Mouse (Mus musculus) CH12.LX (cell line): Measurements from ENCODE around the gene Chaf1a. TPM values are rescaled to one million over a fixed set of nuclear protein-coding genes. Genes with fewer than 3 reads are reported as not detected.
A peak's percentile ranks its signal among the peaks of the same experiment; 100 is the strongest.

Experiments
- DNase-seq: peaks from one replicate; pipeline ENCODE4 v3.0.0-alpha.2; 2013; ENCODE audit errors: extremely low read depth
- H3K27ac ChIP-seq: 2 replicates; pipeline ENCODE4 v1.5.1; 2012; ENCODE audit warnings: low read depth, mild to moderate bottlenecking, control low read depth, moderate library complexity; ENCODE audit not compliant: insufficient read depth
- H3K27me3 ChIP-seq: replicated peaks from 2 replicates; pipeline ENCODE3; 2012; ENCODE audit warnings: inconsistent platforms
- H3K36me3 ChIP-seq, 2 experiments: replicated peaks in 1 of 2; 2 replicates each; pipeline versions ENCODE3 to v1.6.1; 2012; ENCODE audit warnings: inconsistent platforms in 1 of 2, low read length in 1 of 2, mild to moderate bottlenecking in 1 of 2, mixed read lengths in 1 of 2, moderate library complexity in 1 of 2; ENCODE audit not compliant: control insufficient read depth in 1 of 2, insufficient read depth in 1 of 2
- H3K4me1 ChIP-seq, 2 experiments: 2 replicates each; pipeline ENCODE4 v1.6.1; 2012; ENCODE audit warnings: inconsistent platforms in 1 of 2, moderate library complexity in 1 of 2; ENCODE audit not compliant: insufficient read depth in 2 of 2, control insufficient read depth in 1 of 2
- H3K4me2 ChIP-seq: 2 replicates; pipeline ENCODE4 v1.6.1; 2012; ENCODE audit warnings: low read depth, mild to moderate bottlenecking, control low read depth; ENCODE audit not compliant: poor library complexity, insufficient read depth, severe bottlenecking
- H3K4me3 ChIP-seq, 3 experiments: fragments of 150-350 bp in 1 of 3; sonication (generic) in 1 of 3; replicated peaks in 1 of 3; 2 replicates each; pipeline versions ENCODE3 to v1.5.1; 2011 to 2012; ENCODE audit warnings: low read depth in 2 of 3, low read length in 2 of 3, mild to moderate bottlenecking in 2 of 3, moderate library complexity in 2 of 3, control low read depth in 1 of 3, improper control_type of control experiment in 1 of 3, inconsistent platforms in 1 of 3, mixed read lengths in 1 of 3; ENCODE audit not compliant: poor library complexity in 1 of 3
- H3K79me2 ChIP-seq: replicated peaks from 2 replicates; pipeline ENCODE4 v1.6.1; 2012; ENCODE audit warnings: mild to moderate bottlenecking, moderate library complexity; ENCODE audit not compliant: control insufficient read depth, poor library complexity, insufficient read depth, severe bottlenecking; ENCODE audit errors: extremely low read depth
- H3K9ac ChIP-seq: 2 replicates; pipeline ENCODE4 v1.6.1; 2012; ENCODE audit warnings: low read depth, mild to moderate bottlenecking, control low read depth, moderate library complexity; ENCODE audit not compliant: insufficient read depth
- H3K9me3 ChIP-seq: replicated peaks from 2 replicates; pipeline ENCODE3; 2012; ENCODE audit warnings: low read length, inconsistent platforms, mixed read lengths
- CHD2 ChIP-seq: IDR thresholded peaks from 2 replicates; pipeline ENCODE4 v1.6.1; 2011; ENCODE audit warnings: low read length, improper control_type of control experiment
- NELFE ChIP-seq: IDR thresholded peaks from 2 replicates; pipeline ENCODE4 v1.6.1; 2011; ENCODE audit warnings: low read depth, low read length, improper control_type of control experiment
- POLR2A ChIP-seq: IDR thresholded peaks from 2 replicates; pipeline ENCODE4 v1.6.1; 2011; ENCODE audit warnings: low read depth, mild to moderate bottlenecking, improper control_type of control experiment, low read length
- POLR2AphosphoS2 ChIP-seq: IDR thresholded peaks from 2 replicates; pipeline ENCODE4 v1.6.1; 2011; ENCODE audit warnings: low read depth, low read length, improper control_type of control experiment
- RAD21 ChIP-seq: IDR thresholded peaks from 2 replicates; pipeline ENCODE4 v1.6.1; 2011; ENCODE audit warnings: low read depth, mild to moderate bottlenecking, low read length, improper control_type of control experiment, moderate library complexity
- UBTF ChIP-seq: IDR thresholded peaks from 2 replicates; pipeline ENCODE4 v1.6.1; 2012; ENCODE audit warnings: low read depth, mild to moderate bottlenecking, inconsistent platforms, low read length, improper control_type of control experiment, moderate library complexity
- ZC3H11A ChIP-seq: IDR thresholded peaks from 2 replicates; pipeline ENCODE4 v1.6.1; 2012; ENCODE audit warnings: low read depth, mild to moderate bottlenecking, inconsistent platforms, low read length, improper control_type of control experiment
- ZKSCAN1 ChIP-seq: IDR thresholded peaks from 2 replicates; pipeline ENCODE4 v1.6.1; 2012; ENCODE audit warnings: low read depth, inconsistent platforms, low read length, improper control_type of control experiment, borderline replicate concordance
- dilution Hi-C: fragments of 300-500 bp; cut with MboI; formaldehyde crosslinking; loops from 2 replicates; pipeline ENCODE4 v1.14.3; 2020; ENCODE audit warnings: low sequenced_read_pairs; ENCODE audit not compliant: extremely low pct_unique_long_range_greater_than_20kb, extremely low pct_ligation_motif_present
- in situ Hi-C: fragments of 300-500 bp; cut with MboI; formaldehyde crosslinking; loops from 3 replicates; pipeline ENCODE4 v1.14.3; 2019; ENCODE audit warnings: low sequenced_read_pairs, low pct_ligation_motif_present, low pct_unique_long_range_greater_than_20kb, mixed read lengths
- polyA plus RNA-seq: library from polyadenylated mRNA; unstranded; fragments of >175 nt; gene quantifications from 2 replicates; pipeline ENCODE4 v1.2.1, GENCODE M21; 2012; ENCODE audit warnings: low read depth; ENCODE audit not compliant: insufficient read length
- total RNA-seq, 2 experiments: library from RNA; depleted of rRNA; stranded (reverse); fragments of 300-350 nt in 1 of 2; fragments of >200 nt in 1 of 2; gene quantifications; 2 replicates each; pipeline ENCODE4 v1.2.3; 2012 to 2014

The Chaf1a gene
- total and polyA plus RNA-seq, 3 experiments: 18.4 to 97.1 (median 39.3) TPM

- peaks cover 83 to 92% of the 10 kb centered on the region in 2 experiments for H3K36me3 ChIP-seq
- H3K9ac ChIP-seq: no peak overlapping the region
- no peaks in the 10 kb centered on the region for H3K9me3 ChIP-seq
- H3K79me2 ChIP-seq: no peaks in the 10 kb centered on the region; the same call in 1 of the 2 replicates
- dilution Hi-C loops (no loop called here), in situ Hi-C loops (no loop called here)
- no peak for TF ChIP-seq RAD21
- no peak overlapping the region for H3K27ac ChIP-seq
- no peak overlapping the region for H3K4me2 ChIP-seq
- H3K27me3 ChIP-seq: no peaks in the 10 kb centered on the region
- H3K4me1 ChIP-seq: peaks cover 5 to 22% of the 10 kb centered on the region in 2 experiments; a peak in 3 of 4 replicates
- no peak overlapping the region for H3K4me3 ChIP-seq
- DNase-seq: no peak
Measured at GRCm38 (mm10) chr17:56069066-56069465, 28.8 kb downstream of the Chaf1a start.

GRCm38 (mm10) chr17:56071126-56071525 lies 30.9 kb downstream of the Chaf1a start:
- Histone ChIP-seq H3K4me2 (no peak overlapping the region), H3K9me3 (no peaks in the 10 kb centered on the region), H3K9ac (no peak overlapping the region), H3K4me3 (no peak overlapping the region), H3K27me3 (no peaks in the 10 kb centered on the region), H3K27ac (no peak overlapping the region), H3K79me2 (no peaks in the 10 kb centered on the region; the same call in 1 of the 2 replicates), H3K36me3 (peaks cover 63 to 72% of the 10 kb centered on the region in 2 experiments), H3K4me1 (peaks cover 5 to 34% of the 10 kb centered on the region in 2 experiments; a peak in 3 of 4 replicates)
- TF ChIP-seq POLR2A (0 out of 2 replicates have a peak, but pooled peaks have one; percentile 16), ZKSCAN1 (no peak), NELFE (no peak), POLR2AphosphoS2 (no peak), CHD2 (no peak)
- in situ Hi-C loops (no loop called here), dilution Hi-C loops (no loop called here)
- peak; percentile 20 for DNase-seq

- H3K9me3 ChIP-seq: no peaks in the 10 kb centered on the region
- TF ChIP-seq UBTF (no peak), ZC3H11A (no peak)
- TF ChIP-seq, all 38 proteins: peak for 0
- peaks cover 5 to 34% of the 10 kb centered on the region in 2 experiments; a peak in 3 of 4 replicates for H3K4me1 ChIP-seq
- H3K9ac ChIP-seq: no peak overlapping the region
- DNase-seq: no peak
- dilution Hi-C loops (no loop called here), in situ Hi-C loops (no loop called here)
- H3K27me3 ChIP-seq: no peaks in the 10 kb centered on the region
- H3K79me2 ChIP-seq: no peaks in the 10 kb centered on the region; the same call in 1 of the 2 replicates
- H3K36me3 ChIP-seq: peaks cover 56 to 63% of the 10 kb centered on the region in 2 experiments
- no peak overlapping the region for H3K27ac ChIP-seq
- H3K4me3 ChIP-seq: no peak overlapping the region
- no peak overlapping the region for H3K4me2 ChIP-seq
Measured at GRCm38 (mm10) chr17:56072243-56072642, 32.0 kb downstream of the Chaf1a start.
